Mouse (Mus musculus) spleen, adult 2 months (tissue): Measurements from ENCODE around the gene Tmem121.

Experiments used
- CTCF ChIP-seq: fragments of 200-500 bp; IDR thresholded peaks from 2 replicates; pipeline ENCODE4 v1.5.1; 2011; ENCODE audit warnings: mild to moderate bottlenecking, inconsistent platforms; ENCODE audit not compliant: insufficient read depth, insufficient read length, insufficient replicate concordance; ENCODE audit errors: extremely low read depth
- POLR2A ChIP-seq: fragments of 200-500 bp; IDR thresholded peaks from 2 replicates; pipeline ENCODE4 v1.6.1; 2011; ENCODE audit warnings: low read depth, low read length, inconsistent platforms

- TF ChIP-seq CTCF (no peak), POLR2A (no peak)
Observed at GRCm38 (mm10) chr12:113144886-113145285, 40.8 kb upstream of the Tmem121 start.
